26 mouse cellular contexts compared by ENCODE assay signal in genomic region chr16:97991517-97991916, GRCm38 (mm10). TPM values are rescaled to one million over a fixed set of nuclear protein-coding genes. Genes with fewer than 3 reads are reported as not detected.
DNase-seq lines count a peak whose midpoint lies in the region; ATAC-seq and TF ChIP-seq lines count a peak whose summit lies in the region.
"Had no signal": no experiment of that assay in that cellular context is flagged by ENCODE, and none has a peak within 500 bp of the region (broad histone marks: within the 10 kb centered on the region; RNA-seq: fewer than 3 reads in every experiment).

No protein-coding gene starts in this region.

- WGBS in heart, postnatal 0 days: 80% methylated on average over 2 of the region's 2 CpGs
- WGBS in heart, embryonic 12.5 days: 76% methylated on average over 2 of the region's 2 CpGs
- WGBS in liver, embryonic 14.5 days (ENCODE audit: insufficient replicate concordance): 40% methylated on average over 2 of the region's 2 CpGs
- WGBS in liver, embryonic 12.5 days (ENCODE audit: insufficient replicate concordance): 48% methylated on average over 2 of the region's 2 CpGs

- H3K4me3 ChIP-seq in heart, postnatal 0 days (ENCODE audit: low read depth, low read length): no peak overlapping the region
- H3K4me3 ChIP-seq in heart, embryonic 12.5 days: no peak overlapping the region
- no peak overlapping the region for H3K4me3 ChIP-seq in liver, embryonic 14.5 days (ENCODE audit: insufficient read depth in 1 of 2, low read depth in 2 of 2, low read length in 2 of 2)
- no peak overlapping the region for H3K4me3 ChIP-seq in liver, embryonic 12.5 days
- H3K4me3 ChIP-seq: embryonic facial prominence, embryonic 13.5 days; erythroblast, embryonic 14.5 days; forebrain, embryonic 13.5 days; hindbrain, embryonic 13.5 days; limb, embryonic 15.5 days; lung, embryonic 15.5 days; myocyte; neural tube, embryonic 13.5 days had no signal

- peaks cover 6% of the 10 kb centered on the region; the same call in 1 of the 2 replicates for H3K9me3 ChIP-seq in heart, postnatal 0 days (replicated peaks; ENCODE audit: control insufficient read depth, low read length)
- peaks cover 3% of the 10 kb centered on the region for H3K9me3 ChIP-seq in heart, embryonic 12.5 days (replicated peaks)
- H3K9me3 ChIP-seq in liver, embryonic 14.5 days (ENCODE audit: control insufficient read depth, low read length): no peaks in the 10 kb centered on the region
- no peaks in the 10 kb centered on the region for H3K9me3 ChIP-seq in liver, embryonic 12.5 days (replicated peaks)
- H3K9me3 ChIP-seq: embryonic facial prominence, embryonic 13.5 days; forebrain, embryonic 13.5 days; G1E; hindbrain, embryonic 13.5 days; limb, embryonic 15.5 days; lung, embryonic 15.5 days; neural tube, embryonic 13.5 days had no signal

- TF ChIP-seq EP300 in heart, postnatal 0 days (IDR thresholded peaks at IDR 0.05; ENCODE audit: low read depth): no peak
- no peak for TF ChIP-seq EP300 in liver, embryonic 14.5 days (IDR thresholded peaks at IDR 0.05; ENCODE audit: low read depth)

- H3K36me3 ChIP-seq in heart, postnatal 0 days (replicated peaks; ENCODE audit: control insufficient read depth, insufficient read depth, low read length): no peaks in the 10 kb centered on the region
- H3K36me3 ChIP-seq in heart, embryonic 12.5 days: no peaks in the 10 kb centered on the region
- no peaks in the 10 kb centered on the region for H3K36me3 ChIP-seq in liver, embryonic 14.5 days (replicated peaks; ENCODE audit: control insufficient read depth, insufficient read depth, low read depth)
- H3K36me3 ChIP-seq in liver, embryonic 12.5 days: no peaks in the 10 kb centered on the region
- no peaks in the 10 kb centered on the region for H3K36me3 ChIP-seq in splenic B cell, adult 2 months (ENCODE audit: control insufficient read depth, insufficient read depth, low read length, poor library complexity, severe bottlenecking)
- H3K36me3 ChIP-seq: embryonic facial prominence, embryonic 13.5 days; G1E; hindbrain, embryonic 13.5 days; limb, embryonic 15.5 days; lung, embryonic 15.5 days; neural tube, embryonic 13.5 days had no signal

- H3K27me3 ChIP-seq in heart, postnatal 0 days (ENCODE audit: control insufficient read depth, insufficient read depth, low read length): no peaks in the 10 kb centered on the region
- H3K27me3 ChIP-seq in heart, embryonic 12.5 days (replicated peaks): no peaks in the 10 kb centered on the region
- H3K27me3 ChIP-seq in liver, embryonic 14.5 days (ENCODE audit: control insufficient read depth, insufficient read depth, low read length): no peaks in the 10 kb centered on the region
- no peaks in the 10 kb centered on the region for H3K27me3 ChIP-seq in liver, embryonic 12.5 days (replicated peaks)
- no peaks in the 10 kb centered on the region for H3K27me3 ChIP-seq in splenic B cell, adult 2 months (ENCODE audit: control insufficient read depth, insufficient read depth, low read length, poor library complexity, severe bottlenecking)
- H3K27me3 ChIP-seq: embryonic facial prominence, embryonic 13.5 days; forebrain, embryonic 13.5 days; limb, embryonic 15.5 days; lung, embryonic 15.5 days; neural tube, embryonic 13.5 days had no signal

- no peak overlapping the region for H3K27ac ChIP-seq in heart, postnatal 0 days (ENCODE audit: low read depth)
- H3K27ac ChIP-seq in heart, embryonic 12.5 days (ENCODE audit: poor library complexity, severe bottlenecking): no peak overlapping the region
- no peak overlapping the region for H3K27ac ChIP-seq in liver, embryonic 14.5 days
- H3K27ac ChIP-seq in liver, embryonic 12.5 days: no peak overlapping the region
- H3K27ac ChIP-seq: embryonic facial prominence, embryonic 13.5 days; forebrain, embryonic 13.5 days; hindbrain, embryonic 13.5 days; limb, embryonic 15.5 days; lung, embryonic 15.5 days; neural tube, embryonic 13.5 days had no signal

- no peaks in the 10 kb centered on the region; the same call in 1 of the 2 replicates for H3K4me1 ChIP-seq in heart, postnatal 0 days (ENCODE audit: control insufficient read depth, insufficient read depth)
- peaks cover 10% of the 10 kb centered on the region for H3K4me1 ChIP-seq in heart, embryonic 12.5 days (replicated peaks)
- peaks cover 5 to 10% of the 10 kb centered on the region in 2 experiments for H3K4me1 ChIP-seq in liver, embryonic 14.5 days (replicated peaks; ENCODE audit: control insufficient read depth in 2 of 2, insufficient read depth in 2 of 2, low read length in 1 of 2)
- peaks cover 12% of the 10 kb centered on the region for H3K4me1 ChIP-seq in liver, embryonic 12.5 days

- peak; percentile 7; the same call in 1 of the 2 replicates for TF ChIP-seq CTCF in heart, postnatal 0 days (IDR thresholded peaks at IDR 0.05; ENCODE audit: low read depth)
- peak; percentile 38 for TF ChIP-seq CTCF in liver, embryonic 14.5 days (IDR thresholded peaks at IDR 0.05; ENCODE audit: low read depth)

- no peak for ATAC-seq in heart, postnatal 0 days (ENCODE audit: insufficient read depth, low read depth)
- no peak for ATAC-seq in heart, embryonic 12.5 days (ENCODE audit: insufficient number of reproducible peaks, low FRiP score)
- ATAC-seq in liver, embryonic 14.5 days (ENCODE audit: insufficient read depth): no peak
- ATAC-seq in liver, embryonic 12.5 days: no peak
- ATAC-seq: forebrain, embryonic 13.5 days; midbrain, embryonic 16.5 days had no signal

- no peak for DNase-seq in heart, postnatal 0 days (ENCODE audit: low spot score)
- no peak for DNase-seq in liver, embryonic 14.5 days (ENCODE audit: low read depth in 3 of 3, low spot score in 3 of 3)
- peak; percentile 14 for DNase-seq in ES-CJ7 (ENCODE audit: low read depth, low spot score)
- DNase-seq in splenic B cell, adult 2 months (ENCODE audit: low read depth, low spot score): peak; percentile 32
- DNase-seq in adrenal gland, adult 18-20 months (ENCODE audit: low spot score in 2 of 2): no peak
- DNase-seq: adrenal gland, postnatal 25 days; cerebellum, adult 8-10 months; cerebellum, postnatal 36 days; embryo, embryonic 11 days; heart, postnatal 36 days; kidney, adult 8-10 months; kidney, postnatal 25 days; lung, postnatal 4 days; thymus, adult 2 months had no signal

- H3K9ac ChIP-seq in heart, postnatal 0 days (replicated peaks; ENCODE audit: low read depth, low read length): no peak overlapping the region
- H3K9ac ChIP-seq in heart, embryonic 12.5 days: no peak overlapping the region
- no peak overlapping the region for H3K9ac ChIP-seq in liver, embryonic 14.5 days (replicated peaks)
- no peak overlapping the region for H3K9ac ChIP-seq in liver, embryonic 12.5 days
- H3K9ac ChIP-seq: embryonic facial prominence, embryonic 13.5 days; forebrain, embryonic 13.5 days; hindbrain, embryonic 13.5 days; limb, embryonic 15.5 days; lung, embryonic 15.5 days; neural tube, embryonic 13.5 days had no signal

- H3K4me2 ChIP-seq in heart, postnatal 0 days (ENCODE audit: low read depth, low read length): no peak overlapping the region
- no peak overlapping the region for H3K4me2 ChIP-seq in heart, embryonic 12.5 days
- H3K4me2 ChIP-seq in liver, embryonic 14.5 days (ENCODE audit: low read depth): no peak overlapping the region
- no peak overlapping the region for H3K4me2 ChIP-seq in liver, embryonic 12.5 days
- H3K4me2 ChIP-seq: embryonic facial prominence, embryonic 13.5 days; forebrain, embryonic 13.5 days; hindbrain, embryonic 13.5 days; limb, embryonic 15.5 days; lung, embryonic 15.5 days; neural tube, embryonic 13.5 days had no signal

RNA-seq across cellular contexts. Expression of gene B230307C23Rik, which starts 5.6 kb away (rescaled TPM):
- total RNA-seq in heart, postnatal 0 days (2014; rRNA removed; ENCODE audit: low replicate concordance): 3.7 and 4.2 TPM in 2 replicates
- 11.2 and 13.2 TPM in 2 replicates for polyA plus RNA-seq in heart, postnatal 0 days (2015; fragmentation: Nextera tagmentation; extraction: Ambion mirVana)
- 13.7 and 13.9 TPM in 2 replicates for polyA plus RNA-seq in heart, embryonic 12.5 days (2016; fragmentation: Nextera tagmentation; extraction: Ambion mirVana)
- 7.1 and 9.7 TPM in 2 replicates for polyA plus RNA-seq in liver, embryonic 14.5 days (2012; rRNA removed)
- 12.2 and 12.3 TPM in 2 replicates for polyA plus RNA-seq in liver, embryonic 14.5 days (2014; fragmentation: Nextera tagmentation; extraction: Ambion mirVana)
- polyA plus RNA-seq in liver, embryonic 12.5 days (2016; fragmentation: Nextera tagmentation; extraction: Ambion mirVana): 20.3 and 22.2 TPM in 2 replicates
- total RNA-seq in adrenal gland, adult 18-20 months (2021): 10 to 100 TPM; 27.4 to 44.2 TPM

RNA-seq across cellular contexts. Expression of gene Zbtb21, which starts 29.1 kb away (rescaled TPM):
- 17.3 and 36.1 TPM in 2 replicates for total RNA-seq in heart, postnatal 0 days (2014; rRNA removed; ENCODE audit: low replicate concordance)
- 3.3 and 4.6 TPM in 2 replicates for polyA plus RNA-seq in heart, postnatal 0 days (2015; fragmentation: Nextera tagmentation; extraction: Ambion mirVana)
- 11.0 and 11.7 TPM in 2 replicates for polyA plus RNA-seq in heart, embryonic 12.5 days (2016; fragmentation: Nextera tagmentation; extraction: Ambion mirVana)
- polyA plus RNA-seq in liver, embryonic 14.5 days (2012; rRNA removed): 3.3 and 3.5 TPM in 2 replicates
- 2.3 and 3.2 TPM in 2 replicates for polyA plus RNA-seq in liver, embryonic 14.5 days (2014; fragmentation: Nextera tagmentation; extraction: Ambion mirVana)
- 5.0 and 5.1 TPM in 2 replicates for polyA plus RNA-seq in liver, embryonic 12.5 days (2016; fragmentation: Nextera tagmentation; extraction: Ambion mirVana)
- 10 to 100 TPM; 36.2 to 47.2 TPM for total RNA-seq in adrenal gland, adult 18-20 months (2021)

RNA-seq across cellular contexts. Expression of gene C2cd2, which starts 29.1 kb away (rescaled TPM):
- total RNA-seq in heart, postnatal 0 days (2014; rRNA removed; ENCODE audit: low replicate concordance): 12.7 and 22.3 TPM in 2 replicates
- 9.2 and 10.5 TPM in 2 replicates for polyA plus RNA-seq in heart, postnatal 0 days (2015; fragmentation: Nextera tagmentation; extraction: Ambion mirVana)
- 19.3 and 21.2 TPM in 2 replicates for polyA plus RNA-seq in heart, embryonic 12.5 days (2016; fragmentation: Nextera tagmentation; extraction: Ambion mirVana)
- polyA plus RNA-seq in liver, embryonic 14.5 days (2012; rRNA removed): 1.5 and 1.9 TPM in 2 replicates
- polyA plus RNA-seq in liver, embryonic 14.5 days (2014; fragmentation: Nextera tagmentation; extraction: Ambion mirVana): 4.6 and 6.2 TPM in 2 replicates
- 8.8 and 10.0 TPM in 2 replicates for polyA plus RNA-seq in liver, embryonic 12.5 days (2016; fragmentation: Nextera tagmentation; extraction: Ambion mirVana)
- total RNA-seq in adrenal gland, adult 18-20 months (2021): 10 to 100 TPM; 27.8 to 29.2 TPM

Comparison
In these comparisons a context has a peak if more than half of its experiments do, and no peak if none do; other contexts are left out.
1. DNase-seq: peak in ES-CJ7 (single experiment) and splenic B cell, adult 2 months (single experiment); none in heart, postnatal 0 days (single experiment), liver, embryonic 14.5 days (0 of 3) and adrenal gland, adult 18-20 months (0 of 2).